Mouse (Mus musculus) forebrain, postnatal 0 days (tissue): ENCODE data around the gene Olfr578. TPM values are rescaled to one million over a fixed set of nuclear protein-coding genes. Genes with fewer than 3 reads are reported as not detected.

Experiments used
- ATAC-seq: fragments of 200-750 bp; cut with Nextera tagmentation; 2 replicates; pipeline ENCODE4 v1.8.0; 2017; ENCODE audit warnings: mild to moderate bottlenecking, moderate library complexity
- DNase-seq: peaks from one replicate; pipeline ENCODE4 v3.0.0-alpha.2; 2015
- H3K27ac ChIP-seq: fragments of 300-500 bp; sonication (generic); 2 replicates; pipeline ENCODE4 v1.5.1; 2014; ENCODE audit warnings: low read depth, mild to moderate bottlenecking, antibody characterized with exemption, low read length, moderate library complexity, mixed read lengths
- H3K27me3 ChIP-seq: fragments of 300-500 bp; sonication (generic); 2 replicates; pipeline ENCODE4 v1.6.1; 2014; ENCODE audit warnings: mild to moderate bottlenecking, low read length, mixed read lengths; ENCODE audit not compliant: insufficient read depth
- H3K36me3 ChIP-seq: fragments of 300-500 bp; sonication (generic); 2 replicates; pipeline ENCODE4 v1.6.1; 2014; ENCODE audit warnings: mild to moderate bottlenecking, moderate library complexity; ENCODE audit not compliant: insufficient read depth
- H3K4me1 ChIP-seq: fragments of 300-500 bp; sonication (generic); 2 replicates; pipeline ENCODE4 v1.6.1; 2014; ENCODE audit warnings: antibody characterized with exemption; ENCODE audit not compliant: insufficient read depth
- H3K4me2 ChIP-seq: fragments of 300-500 bp; sonication (generic); 2 replicates; pipeline ENCODE4 v1.6.1; 2014; ENCODE audit warnings: low read depth, mild to moderate bottlenecking, moderate library complexity
- H3K4me3 ChIP-seq: fragments of 300-500 bp; sonication (generic); 2 replicates; pipeline ENCODE4 v1.5.1; 2014; ENCODE audit warnings: low read depth, low read length, mixed read lengths
- H3K9ac ChIP-seq: fragments of 300-500 bp; sonication (generic); 2 replicates; pipeline ENCODE4 v1.6.1; 2014; ENCODE audit warnings: mild to moderate bottlenecking
- H3K9me3 ChIP-seq: fragments of 300-500 bp; sonication (generic); 2 replicates; pipeline ENCODE4 v1.6.1; 2016; ENCODE audit warnings: low read length
- CTCF ChIP-seq: sonication (generic); IDR thresholded peaks from 2 replicates; pipeline ENCODE4 v1.5.1; 2016; ENCODE audit warnings: antibody characterized with exemption, control low read depth, low read depth
- WGBS: fragments of 180-500 bp; shearing (Covaris S2); extraction: QIAGEN DNeasy Blood & Tissue Kit; methylation state at CpG from one replicate; pipeline ENCODE4 v1.1.7; 2014; 5-methylcytosine and 5-hydroxymethylcytosine counted together
- polyA plus RNA-seq: library from polyadenylated mRNA; unstranded; fragments of >200 nt; fragmentation: Nextera tagmentation; extraction: Ambion mirVana; gene quantifications from 2 replicates; pipeline ENCODE4 v1.2.1, GENCODE M21; 2015
- total RNA-seq: library from RNA; depleted of rRNA; stranded (reverse); fragments of >200 nt; gene quantifications from 2 replicates; pipeline ENCODE4 v1.2.3, GENCODE M21; 2014; rRNA removed

Olfr578 gene
- total RNA-seq (not detected in 2 replicates), polyA plus RNA-seq (not detected in 2 replicates)

- Histone ChIP-seq H3K9ac (no peak within 1 kb of the TSS), H3K9me3 (no peaks in the 10 kb centered on the region), H3K4me1 (no peaks in the 10 kb centered on the region), H3K4me2 (no peak within 1 kb of the TSS), H3K27me3 (no peaks in the 10 kb centered on the region), H3K4me3 (no peak within 1 kb of the TSS), H3K27ac (no peak within 1 kb of the TSS), H3K36me3 (no peaks in the 10 kb centered on the region)
- DNase-seq (no peak), ATAC-seq (no peak)
- 83% methylated on average over 3 of the region's 3 CpGs for WGBS
- TF ChIP-seq CTCF: no peak
These were observed at the start of gene Olfr578 for GRCm38 (mm10) chr7:102989224-102989623. Gene Olfr578, minus strand, starts transcription at chr7:102989324.

GRCm38 (mm10) chr7:103037724-103038123 is 48.6 kb upstream of the Olfr578 start, which contains the start of gene Olfr582:
Gene Olfr582, plus strand, starts transcription at chr7:103038024.
- Histone ChIP-seq H3K9ac (no peak within 1 kb of the TSS), H3K4me3 (no peak within 1 kb of the TSS), H3K4me1 (no peaks in the 10 kb centered on the region), H3K36me3 (no peaks in the 10 kb centered on the region), H3K27ac (no peak within 1 kb of the TSS), H3K4me2 (no peak within 1 kb of the TSS), H3K27me3 (no peaks in the 10 kb centered on the region), H3K9me3 (no peaks in the 10 kb centered on the region)
- no peak for ATAC-seq
- no peak for DNase-seq
- TF ChIP-seq CTCF: no peak

- Histone ChIP-seq H3K4me3 (no peak within 1 kb of the TSS), H3K9me3 (no peaks in the 10 kb centered on the region), H3K4me1 (no peaks in the 10 kb centered on the region), H3K9ac (no peak within 1 kb of the TSS), H3K27ac (no peak within 1 kb of the TSS), H3K4me2 (no peak within 1 kb of the TSS), H3K27me3 (no peaks in the 10 kb centered on the region), H3K36me3 (no peaks in the 10 kb centered on the region)
- TF ChIP-seq CTCF: no peak
- DNase-seq: no peak
- ATAC-seq: no peak
- WGBS: 84% methylated on average over 2 of the region's 2 CpGs
These were observed 13.3 kb downstream of the Olfr578 start, which contains the start of gene Olfr577 for GRCm38 (mm10) chr7:102975843-102976242. Gene Olfr577, minus strand, starts transcription at chr7:102975943.

- 42% methylated on average over 1 of the region's 1 CpGs for WGBS
- Histone ChIP-seq H3K27me3 (no peaks in the 10 kb centered on the region), H3K4me1 (no peaks in the 10 kb centered on the region), H3K27ac (no peak overlapping the region), H3K4me2 (no peak overlapping the region), H3K36me3 (no peaks in the 10 kb centered on the region), H3K9ac (no peak overlapping the region), H3K9me3 (no peaks in the 10 kb centered on the region), H3K4me3 (no peak overlapping the region)
- no peak for DNase-seq
- TF ChIP-seq CTCF: no peak
- ATAC-seq: no peak
These were observed 14.7 kb downstream of the Olfr578 start for GRCm38 (mm10) chr7:102974399-102974798.

GRCm38 (mm10) chr7:102962360-102962759 is 26.8 kb downstream of the Olfr578 start, which contains the start of gene Olfr576:
Gene Olfr576, plus strand, starts transcription at chr7:102962660.
- no peak within 1 kb of the TSS for H3K27ac ChIP-seq
- no peak for TF ChIP-seq CTCF
- H3K9me3 ChIP-seq: no peaks in the 10 kb centered on the region
- no peaks in the 10 kb centered on the region for H3K36me3 ChIP-seq
- ATAC-seq (no peak), DNase-seq (no peak)
- WGBS: 58% methylated on average over 2 of the region's 2 CpGs
- H3K4me2 ChIP-seq: no peak within 1 kb of the TSS
- H3K27me3 ChIP-seq: no peaks in the 10 kb centered on the region
- no peaks in the 10 kb centered on the region for H3K4me1 ChIP-seq
- H3K4me3 ChIP-seq: no peak within 1 kb of the TSS
- H3K9ac ChIP-seq: no peak within 1 kb of the TSS

- Histone ChIP-seq H3K27ac (no peak within 1 kb of the TSS), H3K4me2 (no peak within 1 kb of the TSS), H3K27me3 (no peaks in the 10 kb centered on the region), H3K9me3 (no peaks in the 10 kb centered on the region), H3K9ac (no peak within 1 kb of the TSS), H3K4me1 (no peaks in the 10 kb centered on the region), H3K36me3 (no peaks in the 10 kb centered on the region), H3K4me3 (no peak within 1 kb of the TSS)
- ATAC-seq: no peak
- 77% methylated on average over 1 of the region's 1 CpGs for WGBS
- no peak for TF ChIP-seq CTCF
- DNase-seq: no peak
These were observed 30.5 kb downstream of the Olfr578 start, which contains the start of gene Olfr575 for GRCm38 (mm10) chr7:102958593-102958992. Gene Olfr575, minus strand, starts transcription at chr7:102958775.

- Histone ChIP-seq H3K9ac (no peak overlapping the region), H3K27me3 (no peaks in the 10 kb centered on the region), H3K36me3 (no peaks in the 10 kb centered on the region), H3K4me3 (no peak overlapping the region), H3K27ac (no peak overlapping the region), H3K4me1 (no peaks in the 10 kb centered on the region), H3K4me2 (no peak overlapping the region), H3K9me3 (no peaks in the 10 kb centered on the region)
- 81% methylated on average over 3 of the region's 3 CpGs for WGBS
- no peak for DNase-seq
- no peak for TF ChIP-seq CTCF
- ATAC-seq: no peak
These were observed 31.0 kb downstream of the Olfr578 start for GRCm38 (mm10) chr7:102958137-102958536.
